Mouse (Mus musculus) neural tube, embryonic 15.5 days (tissue): ENCODE results near the gene Eif5. TPM values are rescaled to one million over a fixed set of nuclear protein-coding genes. Genes with fewer than 3 reads are reported as not detected.
"Not testable (repeated sequence)": the region's sequence is repeated elsewhere in the genome, so short reads cannot be mapped to it uniquely, and the experiment has no call there.

Experiments
- ATAC-seq: fragments of 200-750 bp; cut with Nextera tagmentation; 2 replicates; pipeline ENCODE4 v1.8.0; 2017; ENCODE audit warnings: mild to moderate bottlenecking, moderate TSS enrichment, moderate library complexity; ENCODE audit not compliant: low FRiP score
- H3K27ac ChIP-seq: fragments of 300-500 bp; sonication (generic); replicated peaks from 2 replicates; pipeline ENCODE4 v1.5.1; 2015; ENCODE audit warnings: mild to moderate bottlenecking, inconsistent platforms
- H3K27me3 ChIP-seq: fragments of 300-500 bp; sonication (generic); replicated peaks from 2 replicates; pipeline ENCODE4 v1.6.1; 2015; ENCODE audit warnings: inconsistent platforms
- H3K36me3 ChIP-seq: fragments of 300-500 bp; sonication (generic); 2 replicates; pipeline ENCODE4 v1.6.1; 2015; ENCODE audit warnings: inconsistent platforms
- H3K4me1 ChIP-seq: fragments of 300-500 bp; sonication (generic); 2 replicates; pipeline ENCODE4 v1.6.1; 2015; ENCODE audit warnings: inconsistent platforms
- H3K4me2 ChIP-seq: fragments of 300-500 bp; sonication (generic); 2 replicates; pipeline ENCODE4 v1.6.1; 2015; ENCODE audit warnings: inconsistent platforms, mild to moderate bottlenecking, moderate library complexity
- H3K4me3 ChIP-seq: fragments of 300-500 bp; sonication (generic); replicated peaks from 2 replicates; pipeline ENCODE4 v1.5.1; 2015; ENCODE audit warnings: mild to moderate bottlenecking, inconsistent platforms
- H3K9ac ChIP-seq: fragments of 300-500 bp; sonication (generic); replicated peaks from 2 replicates; pipeline ENCODE4 v1.6.1; 2015; ENCODE audit warnings: mild to moderate bottlenecking, inconsistent platforms
- H3K9me3 ChIP-seq: fragments of 300-500 bp; sonication (generic); replicated peaks from 2 replicates; pipeline ENCODE4 v1.6.1; 2016; ENCODE audit warnings: inconsistent platforms
- WGBS: fragments of 180-500 bp; shearing (Covaris S2); methylation state at CpG from one replicate; pipeline ENCODE4 v1.1.7; 2015; ENCODE audit warnings: mixed read lengths; 5-methylcytosine and 5-hydroxymethylcytosine counted together
- polyA plus RNA-seq: library from polyadenylated mRNA; unstranded; fragments of >200 nt; fragmentation: Nextera tagmentation; extraction: Ambion mirVana; gene quantifications from 2 replicates; pipeline ENCODE4 v1.2.1, GENCODE M21; 2015

The Eif5 gene
- polyA plus RNA-seq, result 547 and 548 TPM in 2 replicates

- ATAC-seq, result peak; percentile 99
These were observed at the start of gene Eif5 for GRCm38 (mm10) chr12:111537796-111538291. Eif5 (plus strand) TSS chr12:111538016.

GRCm38 (mm10) chr12:111489261-111489865 is 48.5 kb upstream of the Eif5 start:
- H3K4me3 ChIP-seq, result no peak overlapping the region
- H3K4me2 ChIP-seq, result no peak overlapping the region
- H3K9ac ChIP-seq, result no peak overlapping the region
- no peaks in the 10 kb centered on the region for H3K36me3 ChIP-seq
- WGBS, result 71% methylated on average over 11 of the region's 11 CpGs
- no peaks in the 10 kb centered on the region for H3K9me3 ChIP-seq
- ATAC-seq, result no peak
- no peak overlapping the region for H3K27ac ChIP-seq
- peaks cover 52% of the 10 kb centered on the region for H3K27me3 ChIP-seq
- peaks cover 19% of the 10 kb centered on the region for H3K4me1 ChIP-seq

More at GRCm38 (mm10) chr12:111537796-111538291, at the start of gene Eif5:
- under 1% methylated on average over 45 of the region's 47 CpGs for WGBS
- H3K36me3 ChIP-seq, result peaks cover 30% of the 10 kb centered on the region
- H3K27me3 ChIP-seq, result no peaks in the 10 kb centered on the region
- H3K4me3 ChIP-seq, result peak within 1 kb of the TSS; percentile 94
- H3K9me3 ChIP-seq, result no peaks in the 10 kb centered on the region
- peak within 1 kb of the TSS; percentile 98 for H3K27ac ChIP-seq
- peak within 1 kb of the TSS; percentile 79 for H3K4me2 ChIP-seq
- H3K9ac ChIP-seq, result peak within 1 kb of the TSS; percentile 97
- H3K4me1 ChIP-seq, result peaks cover 36% of the 10 kb centered on the region

- no peak for ATAC-seq
- H3K9ac ChIP-seq, result no peak overlapping the region
- H3K4me3 ChIP-seq, result no peak overlapping the region
- no peaks in the 10 kb centered on the region for H3K4me1 ChIP-seq
- 66% methylated on average over 4 of the region's 4 CpGs for WGBS
- no peaks in the 10 kb centered on the region for H3K36me3 ChIP-seq
- H3K9me3 ChIP-seq, result no peaks in the 10 kb centered on the region
- no peak overlapping the region for H3K27ac ChIP-seq
- H3K27me3 ChIP-seq, result no peaks in the 10 kb centered on the region
- H3K4me2 ChIP-seq, result no peak overlapping the region
These were observed 42.9 kb upstream of the Eif5 start for GRCm38 (mm10) chr12:111494931-111495330.

GRCm38 (mm10) chr12:111497076-111497475 is 40.7 kb upstream of the Eif5 start:
- ATAC-seq, result no peak
- WGBS, result 57% methylated on average over 2 of the region's 2 CpGs
- no peaks in the 10 kb centered on the region for H3K9me3 ChIP-seq

GRCm38 (mm10) chr12:111499617-111500016 is 38.2 kb upstream of the Eif5 start:
- 47% methylated on average over 5 of the region's 5 CpGs for WGBS
- no peaks in the 10 kb centered on the region for H3K36me3 ChIP-seq
- no peaks in the 10 kb centered on the region for H3K9me3 ChIP-seq
- no peak overlapping the region for H3K4me2 ChIP-seq
- no peak overlapping the region; the same call in 1 of the 2 replicates for H3K27ac ChIP-seq
- H3K4me1 ChIP-seq, result peaks cover 10% of the 10 kb centered on the region
- no peak overlapping the region for H3K4me3 ChIP-seq
- H3K9ac ChIP-seq, result no peak overlapping the region
- ATAC-seq, result peak; percentile 54; the same call in 1 of the 2 replicates
- no peaks in the 10 kb centered on the region for H3K27me3 ChIP-seq

More at GRCm38 (mm10) chr12:111497076-111497475, 40.7 kb upstream of the Eif5 start:
- H3K27ac ChIP-seq, result no peak overlapping the region
- H3K9ac ChIP-seq, result no peak overlapping the region
- no peaks in the 10 kb centered on the region for H3K36me3 ChIP-seq
- no peaks in the 10 kb centered on the region for H3K27me3 ChIP-seq
- no peak overlapping the region for H3K4me2 ChIP-seq
- no peak overlapping the region for H3K4me3 ChIP-seq
- peaks cover 3% of the 10 kb centered on the region for H3K4me1 ChIP-seq

GRCm38 (mm10) chr12:111500725-111501124 is 37.1 kb upstream of the Eif5 start:
- H3K9ac ChIP-seq, result no peak overlapping the region
- WGBS, result 18% methylated on average over 5 of the region's 5 CpGs
- H3K4me1 ChIP-seq, result peaks cover 13% of the 10 kb centered on the region
- no peaks in the 10 kb centered on the region for H3K27me3 ChIP-seq
- H3K4me2 ChIP-seq, result 0 out of 2 replicates have a peak overlapping the region, but pooled peaks have one; percentile 10
- H3K9me3 ChIP-seq, result no peaks in the 10 kb centered on the region
- ATAC-seq, result peak; percentile 67
- H3K36me3 ChIP-seq, result no peaks in the 10 kb centered on the region
- no peak overlapping the region for H3K4me3 ChIP-seq
- peak overlapping the region; percentile 60 for H3K27ac ChIP-seq

GRCm38 (mm10) chr12:111503063-111503567 is 34.7 kb upstream of the Eif5 start:
- ATAC-seq, result no peak
- H3K36me3 ChIP-seq, result no peaks in the 10 kb centered on the region
- WGBS, result 82% methylated on average over 12 of the region's 12 CpGs
- H3K9me3 ChIP-seq, result no peaks in the 10 kb centered on the region
- no peak overlapping the region for H3K4me3 ChIP-seq
- no peak overlapping the region for H3K9ac ChIP-seq
- no peak overlapping the region for H3K4me2 ChIP-seq
- peaks cover 13% of the 10 kb centered on the region for H3K4me1 ChIP-seq
- H3K27ac ChIP-seq, result no peak overlapping the region
- no peaks in the 10 kb centered on the region for H3K27me3 ChIP-seq

GRCm38 (mm10) chr12:111503571-111503970 is 34.2 kb upstream of the Eif5 start:
- H3K4me3 ChIP-seq, result no peak overlapping the region
- peaks cover 13% of the 10 kb centered on the region for H3K4me1 ChIP-seq
- H3K27me3 ChIP-seq, result no peaks in the 10 kb centered on the region
- no peak overlapping the region for H3K27ac ChIP-seq
- no peak overlapping the region for H3K9ac ChIP-seq
- H3K36me3 ChIP-seq, result no peaks in the 10 kb centered on the region
- ATAC-seq, result no peak
- peak overlapping the region; percentile 53; the same call in 1 of the 2 replicates for H3K4me2 ChIP-seq
- no peaks in the 10 kb centered on the region for H3K9me3 ChIP-seq
- 78% methylated on average over 5 of the region's 5 CpGs for WGBS

GRCm38 (mm10) chr12:111504904-111505303 is 32.9 kb upstream of the Eif5 start:
- H3K9ac ChIP-seq, result peak overlapping the region; percentile 38; the same call in 1 of the 2 replicates
- WGBS, result 4% methylated on average over 12 of the region's 12 CpGs
- peak overlapping the region; percentile 53 for H3K4me2 ChIP-seq
- H3K9me3 ChIP-seq, result no peaks in the 10 kb centered on the region
- peaks cover 13% of the 10 kb centered on the region for H3K4me1 ChIP-seq
- H3K4me3 ChIP-seq, result peak overlapping the region; percentile 36
- no peaks in the 10 kb centered on the region for H3K27me3 ChIP-seq
- H3K27ac ChIP-seq, result peak overlapping the region; percentile 63
- ATAC-seq, result peak; percentile 76; the same call in 1 of the 2 replicates
- no peaks in the 10 kb centered on the region for H3K36me3 ChIP-seq

- Histone ChIP-seq H3K27ac (no peak overlapping the region), H3K4me3 (no peak overlapping the region), H3K27me3 (no peaks in the 10 kb centered on the region), H3K4me1 (peaks cover 9% of the 10 kb centered on the region), H3K9me3 (no peaks in the 10 kb centered on the region), H3K9ac (no peak overlapping the region), H3K36me3 (no peaks in the 10 kb centered on the region), H3K4me2 (no peak overlapping the region)
- WGBS, result 69% methylated on average over 5 of the region's 5 CpGs
- no peak for ATAC-seq
These were observed 30.8 kb upstream of the Eif5 start for GRCm38 (mm10) chr12:111507001-111507400.

- no peak overlapping the region for H3K4me2 ChIP-seq
- H3K27me3 ChIP-seq, result no peaks in the 10 kb centered on the region
- 89% methylated on average over 10 of the region's 10 CpGs for WGBS
- no peaks in the 10 kb centered on the region for H3K9me3 ChIP-seq
- no peaks in the 10 kb centered on the region for H3K36me3 ChIP-seq
- no peak overlapping the region for H3K4me3 ChIP-seq
- no peak overlapping the region for H3K27ac ChIP-seq
- no peak overlapping the region for H3K9ac ChIP-seq
- peaks cover 9% of the 10 kb centered on the region for H3K4me1 ChIP-seq
- no peak for ATAC-seq
These were observed 29.9 kb upstream of the Eif5 start for GRCm38 (mm10) chr12:111507962-111508361.

GRCm38 (mm10) chr12:111508438-111508837 is 29.4 kb upstream of the Eif5 start:
- H3K27ac ChIP-seq, ATAC-seq, H3K9me3 ChIP-seq, H3K4me1 ChIP-seq, H3K9ac ChIP-seq, H3K36me3 ChIP-seq, H3K27me3 ChIP-seq, H3K4me2 ChIP-seq, H3K4me3 ChIP-seq: not testable (repeated sequence)
- WGBS, result 84% methylated on average over 3 of the region's 3 CpGs
